Mouse (Mus musculus) C2C12 (cell line): ENCODE results near the gene Cyb5rl. TPM values are rescaled to one million over a fixed set of nuclear protein-coding genes. Genes with fewer than 3 reads are reported as not detected.

Experiments
- H3K27me3 ChIP-seq: one replicate; pipeline ENCODE4 v1.6.1; 2011; ENCODE audit not compliant: control insufficient read depth, insufficient read depth, insufficient read length
- H3K36me3 ChIP-seq: one replicate; pipeline ENCODE4 v1.6.1; 2011; ENCODE audit not compliant: control insufficient read depth, insufficient read depth
- H3K4me3 ChIP-seq: one replicate; pipeline ENCODE4 v1.5.1; 2011; ENCODE audit warnings: mild to moderate bottlenecking, control low read depth; ENCODE audit not compliant: poor library complexity, insufficient read depth, severe bottlenecking
- H3K79me2 ChIP-seq: one replicate; pipeline ENCODE4 v1.6.1; 2011; ENCODE audit not compliant: control insufficient read depth, insufficient read depth
- H3K79me3 ChIP-seq: one replicate; pipeline ENCODE4 v1.6.1; 2011; ENCODE audit warnings: low read depth, control low read depth
- H3ac ChIP-seq: one replicate; pipeline ENCODE3; 2011; ENCODE audit warnings: low read depth; ENCODE audit not compliant: control insufficient read depth, insufficient read length
- CEBPB ChIP-seq: IDR thresholded peaks from one replicate; pipeline ENCODE4 v1.6.1; 2011; ENCODE audit warnings: low read depth, mild to moderate bottlenecking, control low read depth, moderate library complexity
- CTCF ChIP-seq: IDR thresholded peaks from one replicate; pipeline ENCODE4 v1.5.1; 2011; ENCODE audit not compliant: control insufficient read depth, insufficient read depth, insufficient read length
- FOSL1 ChIP-seq: IDR thresholded peaks from one replicate; pipeline ENCODE4 v1.8.0; 2011; ENCODE audit warnings: mild to moderate bottlenecking, low read length; ENCODE audit not compliant: poor library complexity, insufficient read depth, severe bottlenecking
- MAX ChIP-seq: IDR thresholded peaks from one replicate; pipeline ENCODE4 v1.6.1; 2011; ENCODE audit warnings: mild to moderate bottlenecking, control low read depth
- MYOD1 ChIP-seq: IDR thresholded peaks from one replicate; pipeline ENCODE4 v1.6.1; 2011; ENCODE audit warnings: low read depth; ENCODE audit not compliant: control insufficient read depth, insufficient read length
- MYOG ChIP-seq: IDR thresholded peaks from one replicate; pipeline ENCODE4 v1.6.1; 2011; ENCODE audit not compliant: control insufficient read depth, insufficient read length; ENCODE audit errors: extremely low read depth
- USF1 ChIP-seq: IDR thresholded peaks from one replicate; pipeline ENCODE4 v1.6.1; 2011; ENCODE audit warnings: low read depth, mild to moderate bottlenecking, control low read depth, moderate library complexity
- polyA plus RNA-seq: library from polyadenylated mRNA; unstranded; fragments of >200 nt; fragmentation: generic; extraction: Trizol; gene quantifications from one replicate; pipeline ENCODE4 v1.2.1, GENCODE M21; 2012; ENCODE audit warnings: missing spikeins

Gene Cyb5rl
- polyA plus RNA-seq, 1 experiment = 9.5 TPM

GRCm38 (mm10) chr4:107082185-107082584 is 15.4 kb downstream of the Cyb5rl start:
- Histone ChIP-seq H3ac (no peak overlapping the region), H3K4me3 (no peak overlapping the region), H3K79me3 (no peaks in the 10 kb centered on the region), H3K79me2 (no peaks in the 10 kb centered on the region), H3K36me3 (no peaks in the 10 kb centered on the region), H3K27me3 (peaks cover 7% of the 10 kb centered on the region)
- TF ChIP-seq USF1 (no peak), CEBPB (no peak), MAX (no peak), CTCF (no peak), MYOD1 (no peak)

- H3K79me3 ChIP-seq = no peaks in the 10 kb centered on the region
- TF ChIP-seq FOSL1 = no peak
- no peak for TF ChIP-seq CEBPB
- TF ChIP-seq MYOG = no peak
- no peak for TF ChIP-seq USF1
- TF ChIP-seq CTCF = no peak
- no peak for TF ChIP-seq MAX
- TF ChIP-seq MYOD1 = no peak
- no peaks in the 10 kb centered on the region for H3K36me3 ChIP-seq
- H3K79me2 ChIP-seq = no peaks in the 10 kb centered on the region
- no peak overlapping the region for H3ac ChIP-seq
- H3K4me3 ChIP-seq = no peak overlapping the region
- H3K27me3 ChIP-seq = peaks cover 7% of the 10 kb centered on the region
These were observed 16.3 kb downstream of the Cyb5rl start for GRCm38 (mm10) chr4:107083126-107083525.

DNA sequence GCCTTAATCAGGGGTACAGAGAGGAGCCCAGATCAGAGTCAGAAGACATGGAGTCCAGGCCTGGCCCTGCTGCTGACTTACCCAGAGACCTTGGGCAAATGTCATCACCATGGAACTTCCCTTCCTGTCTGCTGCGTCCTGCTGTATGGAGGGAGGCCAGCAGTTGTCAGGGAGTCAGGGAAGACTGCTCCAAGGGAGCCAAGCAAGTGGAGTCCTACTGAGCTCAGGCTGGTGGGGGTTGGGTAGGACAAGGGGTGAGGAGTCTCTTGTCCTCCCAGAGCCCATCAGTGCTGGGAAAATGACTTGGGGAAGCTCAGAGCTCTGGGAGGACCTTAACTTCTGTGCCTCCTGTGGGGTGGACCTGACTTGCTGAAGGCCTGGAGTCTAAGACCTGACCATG is 17.6 kb downstream of the Cyb5rl start:
- no peaks in the 10 kb centered on the region for H3K79me2 ChIP-seq
- H3K79me3 ChIP-seq = no peaks in the 10 kb centered on the region
- H3K36me3 ChIP-seq = no peaks in the 10 kb centered on the region
- TF ChIP-seq CEBPB (no peak), MYOD1 (no peak), CTCF (no peak)
- H3K4me3 ChIP-seq = no peak overlapping the region
- H3ac ChIP-seq = no peak overlapping the region
- peaks cover 15% of the 10 kb centered on the region for H3K27me3 ChIP-seq

- Histone ChIP-seq H3K36me3 (no peaks in the 10 kb centered on the region), H3K4me3 (no peak overlapping the region), H3K79me2 (no peaks in the 10 kb centered on the region), H3K27me3 (peaks cover 21% of the 10 kb centered on the region), H3ac (no peak overlapping the region), H3K79me3 (no peaks in the 10 kb centered on the region)
- TF ChIP-seq MAX = no peak
- no peak for TF ChIP-seq MYOD1
- TF ChIP-seq MYOG = no peak
- TF ChIP-seq USF1 = no peak
These were observed 18.1 kb downstream of the Cyb5rl start for GRCm38 (mm10) chr4:107084858-107085257.

GRCm38 (mm10) chr4:107091696-107092095 is 24.9 kb downstream of the Cyb5rl start:
- H3K79me3 ChIP-seq = no peaks in the 10 kb centered on the region
- no peak for TF ChIP-seq MAX
- TF ChIP-seq USF1 = no peak
- TF ChIP-seq MYOD1 = no peak
- TF ChIP-seq CTCF = no peak
- no peak for TF ChIP-seq CEBPB
- TF ChIP-seq MYOG = no peak
- no peak for TF ChIP-seq FOSL1
- no peak overlapping the region for H3ac ChIP-seq
- H3K36me3 ChIP-seq = no peaks in the 10 kb centered on the region
- H3K27me3 ChIP-seq = peaks cover 20% of the 10 kb centered on the region
- no peak overlapping the region for H3K4me3 ChIP-seq
- H3K79me2 ChIP-seq = no peaks in the 10 kb centered on the region

DNA sequence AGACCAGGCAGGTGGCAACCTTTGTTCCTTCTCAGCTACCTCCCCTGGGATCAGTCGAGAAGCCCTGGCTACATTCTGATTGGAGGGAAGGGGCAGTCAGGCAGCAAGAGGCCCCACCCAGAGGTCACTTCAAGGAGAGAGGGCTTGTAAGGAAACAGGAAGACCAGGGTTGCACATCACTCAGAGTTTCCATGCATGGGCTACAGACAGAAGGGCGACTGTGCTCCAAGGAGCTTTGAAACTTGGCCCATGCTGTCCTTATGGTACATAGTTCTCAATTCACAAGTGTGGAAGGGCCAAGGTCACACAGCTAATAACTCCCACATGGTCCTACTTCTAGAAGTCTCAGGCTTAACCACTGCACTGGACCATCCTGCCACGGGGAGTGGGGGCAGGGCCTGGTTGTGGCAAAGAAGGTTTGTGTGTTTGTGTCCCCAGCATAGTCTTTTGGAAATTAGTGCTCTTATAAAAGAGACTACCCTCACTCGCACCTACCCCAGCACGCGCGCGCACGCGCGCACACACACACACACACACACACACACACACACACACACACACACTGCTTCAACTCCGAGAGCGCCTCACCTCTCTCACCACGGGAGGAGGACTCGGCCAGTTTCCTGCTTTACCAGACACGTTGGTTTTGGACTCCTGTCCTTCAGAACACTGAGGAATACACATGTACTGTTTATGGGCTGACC is 27.8 kb downstream of the Cyb5rl start:
- H3K4me3 ChIP-seq = no peak overlapping the region
- no peaks in the 10 kb centered on the region for H3K79me3 ChIP-seq
- H3ac ChIP-seq = no peak overlapping the region
- H3K36me3 ChIP-seq = no peaks in the 10 kb centered on the region
- H3K79me2 ChIP-seq = no peaks in the 10 kb centered on the region
- peaks cover 8% of the 10 kb centered on the region for H3K27me3 ChIP-seq
- TF ChIP-seq MAX = no peak
- TF ChIP-seq CTCF = no peak
- TF ChIP-seq FOSL1 = no peak
- no peak for TF ChIP-seq MYOD1
- TF ChIP-seq MYOG = no peak
- no peak for TF ChIP-seq CEBPB
- no peak for TF ChIP-seq USF1
